Mouse (Mus musculus) forebrain, embryonic 13.5 days (tissue): ENCODE measurements around the gene Ndufaf8. TPM values are rescaled to one million over a fixed set of nuclear protein-coding genes. Genes with fewer than 3 reads are reported as not detected.
A peak's percentile ranks its signal among the peaks of the same experiment; 100 is the strongest.

Experiments used
- ATAC-seq: fragments of 200-750 bp; cut with Nextera tagmentation; 2 replicates; pipeline ENCODE4 v1.8.0; 2017
- H3K27ac ChIP-seq: fragments of 300-500 bp; sonication (generic); 2 replicates; pipeline ENCODE4 v1.5.1; 2015; ENCODE audit warnings: inconsistent platforms, mild to moderate bottlenecking, moderate library complexity
- H3K27me3 ChIP-seq: fragments of 300-500 bp; sonication (generic); 2 replicates; pipeline ENCODE4 v1.6.1; 2015; ENCODE audit warnings: mild to moderate bottlenecking, inconsistent platforms
- H3K36me3 ChIP-seq: fragments of 300-500 bp; sonication (generic); 2 replicates; pipeline ENCODE4 v1.6.1; 2015; ENCODE audit warnings: mild to moderate bottlenecking, inconsistent platforms; ENCODE audit not compliant: poor library complexity, severe bottlenecking
- H3K4me1 ChIP-seq: fragments of 300-500 bp; sonication (generic); 2 replicates; pipeline ENCODE4 v1.6.1; 2015; ENCODE audit warnings: inconsistent platforms
- H3K4me2 ChIP-seq: fragments of 300-500 bp; sonication (generic); 2 replicates; pipeline ENCODE4 v1.6.1; 2015; ENCODE audit warnings: inconsistent platforms, mild to moderate bottlenecking, moderate library complexity
- H3K4me3 ChIP-seq: fragments of 300-500 bp; sonication (generic); 2 replicates; pipeline ENCODE4 v1.5.1; 2015; ENCODE audit warnings: mild to moderate bottlenecking, inconsistent platforms
- H3K9ac ChIP-seq: fragments of 300-500 bp; sonication (generic); 2 replicates; pipeline ENCODE4 v1.6.1; 2015; ENCODE audit warnings: mild to moderate bottlenecking, inconsistent platforms
- H3K9me3 ChIP-seq: fragments of 300-500 bp; sonication (generic); replicated peaks from 2 replicates; pipeline ENCODE4 v1.6.1; 2016; ENCODE audit warnings: inconsistent platforms
- WGBS: fragments of 180-500 bp; shearing (Covaris S2); methylation state at CpG from one replicate; pipeline ENCODE4 v1.1.7; 2015; 5-methylcytosine and 5-hydroxymethylcytosine counted together
- polyA plus RNA-seq: library from polyadenylated mRNA; unstranded; fragments of >200 nt; fragmentation: Nextera tagmentation; extraction: Ambion mirVana; gene quantifications from 2 replicates; pipeline ENCODE4 v1.2.1, GENCODE M21; 2015

Ndufaf8 gene
- polyA plus RNA-seq, 1 experiment from 2014 or later, result 59.2 TPM

- H3K36me3 ChIP-seq, result peaks cover 64% of the 10 kb centered on the region
Measured at GRCm38 (mm10) chr11:120092817-120093591, 5.7 kb upstream of the Ndufaf8 start.

GRCm38 (mm10) chr11:120101036-120101435 lies 2.3 kb downstream of the Ndufaf8 start:
- ATAC-seq, result no peak
- no peak overlapping the region for H3K9ac ChIP-seq
- WGBS, result 4% methylated on average over 3 of the region's 3 CpGs
- 0 out of 2 replicates have a peak overlapping the region, but pooled peaks have one; percentile 27 for H3K27ac ChIP-seq
- H3K4me3 ChIP-seq, result no peak overlapping the region
- H3K9me3 ChIP-seq, result no peaks in the 10 kb centered on the region
- no peaks in the 10 kb centered on the region for H3K27me3 ChIP-seq
- peaks cover 28% of the 10 kb centered on the region for H3K4me1 ChIP-seq
- no peak overlapping the region for H3K4me2 ChIP-seq
- H3K36me3 ChIP-seq, result peaks cover 38% of the 10 kb centered on the region

More at GRCm38 (mm10) chr11:120092817-120093591, 5.7 kb upstream of the Ndufaf8 start:
- H3K4me2 ChIP-seq, result no peak overlapping the region
- ATAC-seq, result no peak
- no peaks in the 10 kb centered on the region for H3K9me3 ChIP-seq
- no peak overlapping the region for H3K4me3 ChIP-seq
- H3K27ac ChIP-seq, result no peak overlapping the region
- no peaks in the 10 kb centered on the region for H3K27me3 ChIP-seq
- 79% methylated on average over 23 of the region's 23 CpGs for WGBS
- H3K4me1 ChIP-seq, result peaks cover 8% of the 10 kb centered on the region
- H3K9ac ChIP-seq, result no peak overlapping the region

GRCm38 (mm10) chr11:120103431-120103997 lies 4.8 kb downstream of the Ndufaf8 start:
- ATAC-seq, result no peak
- H3K9me3 ChIP-seq, result no peaks in the 10 kb centered on the region
- H3K4me1 ChIP-seq, result peaks cover 17% of the 10 kb centered on the region
- H3K4me2 ChIP-seq, result no peak overlapping the region
- peaks cover 49% of the 10 kb centered on the region for H3K36me3 ChIP-seq
- H3K4me3 ChIP-seq, result no peak overlapping the region
- no peak overlapping the region for H3K9ac ChIP-seq
- no peaks in the 10 kb centered on the region for H3K27me3 ChIP-seq
- no peak overlapping the region for H3K27ac ChIP-seq
- 94% methylated on average over 3 of the region's 3 CpGs for WGBS

GRCm38 (mm10) chr11:120107026-120107425 lies 8.3 kb downstream of the Ndufaf8 start:
- Histone ChIP-seq H3K27me3 (no peaks in the 10 kb centered on the region), H3K27ac (no peak overlapping the region), H3K9me3 (no peaks in the 10 kb centered on the region), H3K4me2 (no peak overlapping the region), H3K9ac (no peak overlapping the region), H3K4me3 (no peak overlapping the region), H3K4me1 (peaks cover 9% of the 10 kb centered on the region), H3K36me3 (peaks cover 65% of the 10 kb centered on the region)
- no peak for ATAC-seq
- WGBS, result 84% methylated on average over 2 of the region's 2 CpGs

- ATAC-seq, result no peak
- Histone ChIP-seq H3K4me2 (no peak overlapping the region), H3K4me1 (peaks cover 9% of the 10 kb centered on the region), H3K9me3 (no peaks in the 10 kb centered on the region), H3K36me3 (peaks cover 71% of the 10 kb centered on the region), H3K9ac (no peak overlapping the region), H3K4me3 (no peak overlapping the region), H3K27me3 (no peaks in the 10 kb centered on the region), H3K27ac (no peak overlapping the region)
- WGBS, result 87% methylated on average over 9 of the region's 9 CpGs
Measured at GRCm38 (mm10) chr11:120107796-120108195, 9.1 kb downstream of the Ndufaf8 start.

GRCm38 (mm10) chr11:120109558-120110210 lies 11.0 kb downstream of the Ndufaf8 start:
- no peaks in the 10 kb centered on the region for H3K9me3 ChIP-seq
- no peak overlapping the region for H3K9ac ChIP-seq
- H3K4me2 ChIP-seq, result no peak overlapping the region
- H3K4me1 ChIP-seq, result peaks cover 9% of the 10 kb centered on the region
- 66% methylated on average over 14 of the region's 14 CpGs for WGBS
- no peak for ATAC-seq
- peaks cover 68% of the 10 kb centered on the region for H3K36me3 ChIP-seq
- no peaks in the 10 kb centered on the region for H3K27me3 ChIP-seq
- H3K4me3 ChIP-seq, result no peak overlapping the region
- peak overlapping the region; percentile 54; the same call in 1 of the 2 replicates for H3K27ac ChIP-seq

GRCm38 (mm10) chr11:120110554-120110953 lies 11.8 kb downstream of the Ndufaf8 start:
- H3K4me3 ChIP-seq, result no peak overlapping the region
- H3K4me2 ChIP-seq, result no peak overlapping the region
- peaks cover 9% of the 10 kb centered on the region for H3K4me1 ChIP-seq
- no peak for ATAC-seq
- H3K9me3 ChIP-seq, result no peaks in the 10 kb centered on the region
- peak overlapping the region; percentile 30; the same call in 1 of the 2 replicates for H3K9ac ChIP-seq
- peaks cover 68% of the 10 kb centered on the region for H3K36me3 ChIP-seq
- 72% methylated on average over 7 of the region's 7 CpGs for WGBS
- no peaks in the 10 kb centered on the region for H3K27me3 ChIP-seq
- no peak overlapping the region; the same call in 1 of the 2 replicates for H3K27ac ChIP-seq

GRCm38 (mm10) chr11:120111033-120111432 lies 12.3 kb downstream of the Ndufaf8 start:
- Histone ChIP-seq H3K4me3 (no peak overlapping the region), H3K9me3 (no peaks in the 10 kb centered on the region), H3K36me3 (peaks cover 68% of the 10 kb centered on the region), H3K27me3 (no peaks in the 10 kb centered on the region), H3K27ac (peak overlapping the region; percentile 2; the same call in 1 of the 2 replicates), H3K9ac (peak overlapping the region; percentile 30; the same call in 1 of the 2 replicates), H3K4me2 (no peak overlapping the region), H3K4me1 (peaks cover 9% of the 10 kb centered on the region)
- 2% methylated on average over 2 of the region's 2 CpGs for WGBS
- ATAC-seq, result no peak

GRCm38 (mm10) chr11:120112136-120112535 lies 13.4 kb downstream of the Ndufaf8 start:
- no peaks in the 10 kb centered on the region for H3K27me3 ChIP-seq
- WGBS, result 91% methylated on average over 4 of the region's 4 CpGs
- no peak overlapping the region for H3K4me2 ChIP-seq
- no peak for ATAC-seq
- H3K4me3 ChIP-seq, result no peak overlapping the region
- peaks cover 9% of the 10 kb centered on the region for H3K4me1 ChIP-seq
- peaks cover 71% of the 10 kb centered on the region for H3K36me3 ChIP-seq
- H3K27ac ChIP-seq, result no peak overlapping the region
- H3K9me3 ChIP-seq, result no peaks in the 10 kb centered on the region
- no peak overlapping the region for H3K9ac ChIP-seq

GRCm38 (mm10) chr11:120114488-120115215 lies 15.9 kb downstream of the Ndufaf8 start:
- peaks cover 6% of the 10 kb centered on the region; the same call in 1 of the 2 replicates for H3K4me1 ChIP-seq
- no peak overlapping the region for H3K4me3 ChIP-seq
- H3K4me2 ChIP-seq, result no peak overlapping the region
- peaks cover 65% of the 10 kb centered on the region for H3K36me3 ChIP-seq
- H3K27me3 ChIP-seq, result no peaks in the 10 kb centered on the region
- no peak for ATAC-seq
- H3K9ac ChIP-seq, result no peak overlapping the region
- no peak overlapping the region for H3K27ac ChIP-seq
- 97% methylated on average over 21 of the region's 21 CpGs for WGBS
- no peaks in the 10 kb centered on the region for H3K9me3 ChIP-seq

GRCm38 (mm10) chr11:120117626-120118025 lies 18.9 kb downstream of the Ndufaf8 start:
- Histone ChIP-seq H3K36me3 (peaks cover 57% of the 10 kb centered on the region), H3K9me3 (no peaks in the 10 kb centered on the region), H3K27ac (no peak overlapping the region), H3K4me1 (peaks cover 6% of the 10 kb centered on the region; the same call in 1 of the 2 replicates), H3K27me3 (no peaks in the 10 kb centered on the region), H3K9ac (no peak overlapping the region), H3K4me3 (no peak overlapping the region), H3K4me2 (no peak overlapping the region)
- ATAC-seq, result no peak
- 92% methylated on average over 2 of the region's 2 CpGs for WGBS
